Mouse (Mus musculus): Measurements from ENCODE around the gene Muc4. TPM values are rescaled to one million over a fixed set of nuclear protein-coding genes. Genes with fewer than 3 reads are reported as not detected.

Gene Muc4
- polyA plus RNA-seq, 1 experiment from 2014 or later = 0.67 TPM

- no peaks in the 10 kb centered on the region for H3K4me1 ChIP-seq (ENCODE audit: insufficient read depth)
- no peak for TF ChIP-seq CTCF (IDR thresholded peaks at IDR 0.05; ENCODE audit: low read depth)
- ATAC-seq (ENCODE audit: insufficient read depth) = no peak
- H3K36me3 ChIP-seq (ENCODE audit: insufficient read depth) = no peaks in the 10 kb centered on the region
- DNase-seq = no peak
- no peaks in the 10 kb centered on the region for H3K27me3 ChIP-seq (ENCODE audit: insufficient read depth, low read length)
- no peak overlapping the region for H3K27ac ChIP-seq (ENCODE audit: low read depth)
- no peak overlapping the region for H3K4me3 ChIP-seq (ENCODE audit: low read depth, low read length)
- H3K9ac ChIP-seq = no peak overlapping the region
- no peaks in the 10 kb centered on the region for H3K9me3 ChIP-seq (ENCODE audit: low read depth, low read length)
- no peak overlapping the region for H3K4me2 ChIP-seq
These were observed 7.4 kb upstream of the Muc4 start for GRCm38 (mm10) chr16:32728240-32728639.

- H3K27me3 ChIP-seq (ENCODE audit: insufficient read depth, low read length) = no peaks in the 10 kb centered on the region
- DNase-seq (no peak), ATAC-seq (ENCODE audit: insufficient read depth) (no peak)
- TF ChIP-seq CTCF (IDR thresholded peaks at IDR 0.05; ENCODE audit: low read depth) = no peak
- 50% methylated on average over 1 of the region's 1 CpGs for WGBS
- H3K9me3 ChIP-seq (ENCODE audit: low read depth, low read length) = no peaks in the 10 kb centered on the region
- H3K4me1 ChIP-seq (ENCODE audit: insufficient read depth) = no peaks in the 10 kb centered on the region
- H3K9ac ChIP-seq = no peak overlapping the region
- no peaks in the 10 kb centered on the region for H3K36me3 ChIP-seq (ENCODE audit: insufficient read depth)
- H3K4me2 ChIP-seq = no peak overlapping the region
- H3K4me3 ChIP-seq (ENCODE audit: low read depth, low read length) = no peak overlapping the region
- H3K27ac ChIP-seq (ENCODE audit: low read depth) = no peak overlapping the region
These were observed 7.0 kb upstream of the Muc4 start for GRCm38 (mm10) chr16:32728730-32729129.

- H3K4me3 ChIP-seq (ENCODE audit: low read depth, low read length) = no peak overlapping the region
- H3K36me3 ChIP-seq (ENCODE audit: insufficient read depth) = no peaks in the 10 kb centered on the region
- DNase-seq = no peak
- no peaks in the 10 kb centered on the region for H3K27me3 ChIP-seq (ENCODE audit: insufficient read depth, low read length)
- WGBS = 86% methylated on average over 3 of the region's 3 CpGs
- H3K9ac ChIP-seq = no peak overlapping the region
- no peaks in the 10 kb centered on the region for H3K9me3 ChIP-seq (ENCODE audit: low read depth, low read length)
- TF ChIP-seq CTCF (IDR thresholded peaks at IDR 0.05; ENCODE audit: low read depth) = no peak
- no peaks in the 10 kb centered on the region for H3K4me1 ChIP-seq (ENCODE audit: insufficient read depth)
- no peak overlapping the region for H3K27ac ChIP-seq (ENCODE audit: low read depth)
- H3K4me2 ChIP-seq = no peak overlapping the region
- no peak for ATAC-seq (ENCODE audit: insufficient read depth)
These were observed 2.5 kb upstream of the Muc4 start for GRCm38 (mm10) chr16:32733213-32733612.

- Histone ChIP-seq H3K27ac (ENCODE audit: low read depth) (0 out of 2 replicates have a peak overlapping the region, but pooled peaks have one; percentile 7), H3K9ac (no peak overlapping the region), H3K36me3 (ENCODE audit: insufficient read depth) (no peaks in the 10 kb centered on the region), H3K9me3 (ENCODE audit: low read depth, low read length) (no peaks in the 10 kb centered on the region), H3K4me3 (ENCODE audit: low read depth, low read length) (no peak overlapping the region), H3K4me2 (no peak overlapping the region), H3K4me1 (ENCODE audit: insufficient read depth) (no peaks in the 10 kb centered on the region), H3K27me3 (ENCODE audit: insufficient read depth, low read length) (no peaks in the 10 kb centered on the region)
- no peak for TF ChIP-seq CTCF (IDR thresholded peaks at IDR 0.05; ENCODE audit: low read depth)
- WGBS = 48% methylated on average over 3 of the region's 3 CpGs
- DNase-seq (peak; percentile 34), ATAC-seq (ENCODE audit: insufficient read depth) (peak; percentile 75)
These were observed 336 bp downstream of the Muc4 start for GRCm38 (mm10) chr16:32736022-32736421.

- Histone ChIP-seq H3K4me1 (ENCODE audit: insufficient read depth) (no peaks in the 10 kb centered on the region), H3K4me2 (no peak overlapping the region), H3K36me3 (ENCODE audit: insufficient read depth) (no peaks in the 10 kb centered on the region), H3K9me3 (ENCODE audit: low read depth, low read length) (no peaks in the 10 kb centered on the region), H3K9ac (no peak overlapping the region), H3K4me3 (ENCODE audit: low read depth, low read length) (no peak overlapping the region), H3K27me3 (ENCODE audit: insufficient read depth, low read length) (no peaks in the 10 kb centered on the region), H3K27ac (ENCODE audit: low read depth) (no peak overlapping the region)
- ATAC-seq (ENCODE audit: insufficient read depth) (no peak), DNase-seq (no peak)
- WGBS = 70% methylated on average over 8 of the region's 8 CpGs
- TF ChIP-seq CTCF (IDR thresholded peaks at IDR 0.05; ENCODE audit: low read depth) = no peak
These were observed 4.4 kb downstream of the Muc4 start for GRCm38 (mm10) chr16:32740003-32740663.

- Histone ChIP-seq H3K27ac (ENCODE audit: low read depth) (no peak overlapping the region), H3K9me3 (ENCODE audit: low read depth, low read length) (no peaks in the 10 kb centered on the region), H3K4me3 (ENCODE audit: low read depth, low read length) (no peak overlapping the region), H3K9ac (no peak overlapping the region), H3K4me2 (no peak overlapping the region), H3K36me3 (ENCODE audit: insufficient read depth) (no peaks in the 10 kb centered on the region), H3K4me1 (ENCODE audit: insufficient read depth) (no peaks in the 10 kb centered on the region), H3K27me3 (ENCODE audit: insufficient read depth, low read length) (no peaks in the 10 kb centered on the region)
- DNase-seq (no peak), ATAC-seq (ENCODE audit: insufficient read depth) (no peak)
- 72% methylated on average over 9 of the region's 9 CpGs for WGBS
- no peak for TF ChIP-seq CTCF (IDR thresholded peaks at IDR 0.05; ENCODE audit: low read depth)
These were observed 5.7 kb downstream of the Muc4 start for GRCm38 (mm10) chr16:32741366-32741765.

- DNase-seq (no peak), ATAC-seq (ENCODE audit: insufficient read depth) (no peak)
- no peak overlapping the region for H3K9ac ChIP-seq
- H3K27me3 ChIP-seq (ENCODE audit: insufficient read depth, low read length) = no peaks in the 10 kb centered on the region
- H3K27ac ChIP-seq (ENCODE audit: low read depth) = no peak overlapping the region
- H3K9me3 ChIP-seq (ENCODE audit: low read depth, low read length) = no peaks in the 10 kb centered on the region
- 73% methylated on average over 2 of the region's 2 CpGs for WGBS
- no peak for TF ChIP-seq CTCF (IDR thresholded peaks at IDR 0.05; ENCODE audit: low read depth)
- H3K4me3 ChIP-seq (ENCODE audit: low read depth, low read length) = no peak overlapping the region
- no peak overlapping the region for H3K4me2 ChIP-seq
- no peaks in the 10 kb centered on the region for H3K4me1 ChIP-seq (ENCODE audit: insufficient read depth)
- H3K36me3 ChIP-seq (ENCODE audit: insufficient read depth) = no peaks in the 10 kb centered on the region
These were observed 7.0 kb downstream of the Muc4 start for GRCm38 (mm10) chr16:32742712-32743111.

Data from lung, embryonic 14.5 days (tissue).